Mouse (Mus musculus) liver, embryonic 14.5 days (tissue): Measurements from ENCODE around the gene Tacr1. TPM values are rescaled to one million over a fixed set of nuclear protein-coding genes. Genes with fewer than 3 reads are reported as not detected.

Experiments
- ATAC-seq: fragments of 200-750 bp; cut with Nextera tagmentation; 2 replicates; pipeline ENCODE4 v1.8.0; 2017; ENCODE audit warnings: moderate number of reproducible peaks, mild to moderate bottlenecking, moderate library complexity; ENCODE audit not compliant: insufficient read depth
- DNase-seq, 3 experiments: peaks; one replicate each; pipeline ENCODE4 v3.0.0-alpha.2; 2012 to 2013; ENCODE audit warnings: low read depth in 3 of 3, low spot score in 3 of 3
- H3K27ac ChIP-seq: fragments of 300-500 bp; sonication (generic); 2 replicates; pipeline ENCODE4 v1.5.1; 2014; ENCODE audit warnings: moderate library complexity, mild to moderate bottlenecking, control low read depth, inconsistent platforms
- H3K27me3 ChIP-seq: fragments of 300-500 bp; sonication (generic); 2 replicates; pipeline ENCODE4 v1.6.1; 2014; ENCODE audit warnings: mild to moderate bottlenecking, low read length, moderate library complexity; ENCODE audit not compliant: control insufficient read depth, insufficient read depth
- H3K36me3 ChIP-seq: fragments of 300-500 bp; sonication (generic); replicated peaks from 2 replicates; pipeline ENCODE4 v1.6.1; 2014; ENCODE audit warnings: low read depth; ENCODE audit not compliant: control insufficient read depth, insufficient read depth
- H3K4me1 ChIP-seq, 2 experiments: fragments of 200-500 bp in 1 of 2; fragments of 300-500 bp in 1 of 2; sonication (generic) in 1 of 2; replicated peaks; 2 replicates each; pipeline ENCODE4 v1.6.1; 2012 to 2014; ENCODE audit warnings: antibody characterized with exemption in 1 of 2, inconsistent platforms in 1 of 2, low read length in 1 of 2; ENCODE audit not compliant: control insufficient read depth in 2 of 2, insufficient read depth in 2 of 2
- H3K4me2 ChIP-seq: fragments of 300-500 bp; sonication (generic); 2 replicates; pipeline ENCODE4 v1.6.1; 2014; ENCODE audit warnings: low read depth, mild to moderate bottlenecking, control low read depth, moderate library complexity
- H3K4me3 ChIP-seq, 2 experiments: fragments of 200-500 bp in 1 of 2; fragments of 300-500 bp in 1 of 2; sonication (generic) in 1 of 2; 2 replicates each; pipeline ENCODE4 v1.5.1; 2012 to 2014; ENCODE audit warnings: low read depth in 2 of 2, low read length in 2 of 2, mild to moderate bottlenecking in 2 of 2, control low read depth in 1 of 2, inconsistent platforms in 1 of 2, moderate library complexity in 1 of 2; ENCODE audit not compliant: insufficient read depth in 1 of 2
- H3K9ac ChIP-seq: fragments of 300-500 bp; sonication (generic); replicated peaks from 2 replicates; pipeline ENCODE4 v1.6.1; 2014; ENCODE audit warnings: mild to moderate bottlenecking, control low read depth, moderate library complexity
- H3K9me3 ChIP-seq: fragments of 300-500 bp; sonication (generic); 2 replicates; pipeline ENCODE4 v1.6.1; 2016; ENCODE audit warnings: low read length, mixed read lengths; ENCODE audit not compliant: control insufficient read depth
- CTCF ChIP-seq: IDR thresholded peaks from 2 replicates; pipeline ENCODE4 v1.5.1; 2016; ENCODE audit warnings: antibody characterized with exemption, low read depth, control low read depth
- EP300 ChIP-seq: IDR thresholded peaks from 2 replicates; pipeline ENCODE4 v1.6.1; 2016; ENCODE audit warnings: antibody characterized with exemption, low read depth
- WGBS: fragments of 180-500 bp; shearing (Covaris S2); extraction: QIAGEN DNeasy Blood & Tissue Kit; methylation state at CpG from one replicate; pipeline ENCODE4 v1.1.7; 2014; ENCODE audit not compliant: insufficient replicate concordance; 5-methylcytosine and 5-hydroxymethylcytosine counted together
- polyA plus RNA-seq, 2 experiments: library from polyadenylated mRNA; depleted of rRNA in 1 of 2; stranded (reverse) in 1 of 2; unstranded in 1 of 2; fragments of >200 nt; fragmentation: Nextera tagmentation in 1 of 2; extraction: Ambion mirVana in 1 of 2; gene quantifications; 2 replicates each; pipeline versions ENCODE4 v1.2.1 to v1.2.3; 2012 to 2014

Tacr1 gene
- polyA plus RNA-seq, 2 experiments = not detected

- H3K27ac ChIP-seq = no peak overlapping the region
- ATAC-seq (no peak), DNase-seq (no peak)
- TF ChIP-seq EP300 (no peak), CTCF (no peak)
- no peak overlapping the region for H3K4me3 ChIP-seq
- no peak overlapping the region for H3K4me2 ChIP-seq
- no peaks in the 10 kb centered on the region for H3K27me3 ChIP-seq
- no peaks in the 10 kb centered on the region for H3K36me3 ChIP-seq
- H3K9me3 ChIP-seq = no peaks in the 10 kb centered on the region
- H3K4me1 ChIP-seq = no peaks in the 10 kb centered on the region
- WGBS = 45% methylated on average over 3 of the region's 3 CpGs
- H3K9ac ChIP-seq = no peak overlapping the region
Measured at GRCm38 (mm10) chr6:82455245-82455644, 53.1 kb downstream of the Tacr1 start.

GRCm38 (mm10) chr6:82457163-82457763 is 55.1 kb downstream of the Tacr1 start:
- ATAC-seq (no peak), DNase-seq (no peak)
- no peak overlapping the region for H3K27ac ChIP-seq
- no peaks in the 10 kb centered on the region for H3K36me3 ChIP-seq
- no peak overlapping the region for H3K4me2 ChIP-seq
- H3K4me3 ChIP-seq = no peak overlapping the region
- no peak for TF ChIP-seq CTCF
- no peak for TF ChIP-seq EP300
- H3K27me3 ChIP-seq = no peaks in the 10 kb centered on the region
- 65% methylated on average over 7 of the region's 7 CpGs for WGBS
- H3K4me1 ChIP-seq = no peaks in the 10 kb centered on the region
- H3K9ac ChIP-seq = no peak overlapping the region
- no peaks in the 10 kb centered on the region for H3K9me3 ChIP-seq

- Histone ChIP-seq H3K9ac (no peak overlapping the region), H3K4me3 (no peak overlapping the region), H3K27me3 (no peaks in the 10 kb centered on the region), H3K4me2 (no peak overlapping the region), H3K27ac (no peak overlapping the region), H3K9me3 (no peaks in the 10 kb centered on the region), H3K36me3 (no peaks in the 10 kb centered on the region), H3K4me1 (no peaks in the 10 kb centered on the region)
- DNase-seq (no peak), ATAC-seq (no peak)
- TF ChIP-seq EP300 = no peak
- TF ChIP-seq CTCF = no peak
- WGBS = 61% methylated on average over 15 of the region's 15 CpGs
Measured at GRCm38 (mm10) chr6:82458762-82459389, 56.7 kb downstream of the Tacr1 start.

GRCm38 (mm10) chr6:82463171-82463570 is 61.0 kb downstream of the Tacr1 start:
- Histone ChIP-seq H3K4me3 (no peak overlapping the region), H3K9ac (no peak overlapping the region), H3K9me3 (no peaks in the 10 kb centered on the region), H3K4me2 (no peak overlapping the region), H3K27ac (no peak overlapping the region), H3K36me3 (no peaks in the 10 kb centered on the region), H3K27me3 (no peaks in the 10 kb centered on the region), H3K4me1 (no peaks in the 10 kb centered on the region; a peak in 1 of 4 replicates)
- WGBS = 5% methylated on average over 4 of the region's 4 CpGs
- peak; percentile 23; the same call in 1 of the 2 replicates for ATAC-seq
- DNase-seq = no peak
- TF ChIP-seq EP300 = no peak
- no peak for TF ChIP-seq CTCF

GRCm38 (mm10) chr6:82474477-82474876 is 72.3 kb downstream of the Tacr1 start:
- WGBS = 31% methylated on average over 6 of the region's 6 CpGs
- no peak overlapping the region for H3K9ac ChIP-seq
- DNase-seq (no peak), ATAC-seq (no peak)
- no peaks in the 10 kb centered on the region for H3K4me1 ChIP-seq
- no peaks in the 10 kb centered on the region for H3K36me3 ChIP-seq
- no peak overlapping the region for H3K27ac ChIP-seq
- no peaks in the 10 kb centered on the region for H3K9me3 ChIP-seq
- TF ChIP-seq EP300 (no peak), CTCF (no peak)
- H3K27me3 ChIP-seq = no peaks in the 10 kb centered on the region
- H3K4me3 ChIP-seq = no peak overlapping the region
- H3K4me2 ChIP-seq = no peak overlapping the region
